Comparison of ENCODE assay signal across 8 mouse cellular contexts in genomic region chr4:95193028-95193427, GRCm38 (mm10).
DNase-seq lines count a peak whose midpoint lies in the region; ATAC-seq and TF ChIP-seq lines count a peak whose summit lies in the region.
"Had no signal": no experiment of that assay in that cellular context is flagged by ENCODE, and none has a peak within 500 bp of the region (broad histone marks: within the 10 kb centered on the region; RNA-seq: fewer than 3 reads in every experiment).

No protein-coding gene starts in this region.

- peak overlapping the region; percentile 29 for H3K4me2 ChIP-seq in liver, embryonic 13.5 days
- H3K4me2 ChIP-seq: midbrain, embryonic 12.5 days had no signal

- H3K4me1 ChIP-seq in MEL (ENCODE audit: control insufficient read depth in 1 of 2, insufficient read depth in 2 of 2, low read length in 2 of 2), result peaks cover 12 to 30% of the 10 kb centered on the region in 2 experiments
- peaks cover 77% of the 10 kb centered on the region for H3K4me1 ChIP-seq in bone marrow macrophage, adult 2 months (ENCODE audit: control insufficient read depth, insufficient read depth, low read length)
- H3K4me1 ChIP-seq in liver, embryonic 13.5 days (replicated peaks), result peaks cover 62% of the 10 kb centered on the region
- H3K4me1 ChIP-seq in spleen, adult 2 months (ENCODE audit: control insufficient read depth, insufficient read depth, insufficient read length), result peaks cover 38% of the 10 kb centered on the region
- H3K4me1 ChIP-seq: midbrain, embryonic 12.5 days had no signal

- no peak overlapping the region for H3K9ac ChIP-seq in MEL (ENCODE audit: control insufficient read depth, low read depth, low read length, poor library complexity, severe bottlenecking)
- H3K9ac ChIP-seq in liver, embryonic 13.5 days, result no peak overlapping the region
- H3K9ac ChIP-seq: midbrain, embryonic 12.5 days had no signal

- intact Hi-C loops in heart, postnatal 14 days (cut with DNase I), result no loop called here

- TF ChIP-seq RAD21 in MEL (IDR thresholded peaks at IDR 0.05; ENCODE audit: low read depth, low read length), result no peak

- WGBS in liver, embryonic 13.5 days (ENCODE audit: insufficient replicate concordance), result 8% methylated on average over 4 of the region's 4 CpGs
- 1% methylated on average over 4 of the region's 4 CpGs for WGBS in spleen, adult 2 months

- DNase-seq in MEL (ENCODE audit: low read depth, low spot score), result peak; percentile 80
- DNase-seq in heart, postnatal 14 days, result peak; percentile 61 to 73
- peak; percentile 66 for DNase-seq in liver, embryonic 13.5 days
- peak in 1 of 2 experiments; percentile 57 for DNase-seq in spleen, adult 2 months (ENCODE audit: low read depth in 1 of 2, low spot score in 2 of 2)
- no peak for DNase-seq in cerebellum, adult 9-11 months
- no peak for DNase-seq in layer of hippocampus, postnatal 10 days (ENCODE audit: low spot score in 2 of 2)

- peak; percentile 90 for ATAC-seq in liver, embryonic 13.5 days (ENCODE audit: low read depth)

- H3K27me3 ChIP-seq in MEL (ENCODE audit: control insufficient read depth in 1 of 2, insufficient read depth in 2 of 2, low read length in 2 of 2), result no peaks in the 10 kb centered on the region
- H3K27me3 ChIP-seq in liver, embryonic 13.5 days, result no peaks in the 10 kb centered on the region
- H3K27me3 ChIP-seq in spleen, adult 2 months (ENCODE audit: control insufficient read depth, insufficient read depth, low read length), result no peaks in the 10 kb centered on the region
- H3K27me3 ChIP-seq: midbrain, embryonic 12.5 days had no signal

- peak overlapping the region; percentile 25 for H3K27ac ChIP-seq in MEL (ENCODE audit: control insufficient read depth, low read depth, low read length)
- peak overlapping the region; percentile 99 for H3K27ac ChIP-seq in bone marrow macrophage, adult 2 months (ENCODE audit: insufficient read depth, low read depth, low read length)
- peak overlapping the region; percentile 65 for H3K27ac ChIP-seq in liver, embryonic 13.5 days
- H3K27ac ChIP-seq in spleen, adult 2 months (ENCODE audit: insufficient read depth, low read length), result peak overlapping the region; percentile 80
- H3K27ac ChIP-seq: midbrain, embryonic 12.5 days had no signal

- H3K79me2 ChIP-seq in MEL (ENCODE audit: control insufficient read depth, insufficient read depth, low read length, poor library complexity), result no peaks in the 10 kb centered on the region

- no peak for TF ChIP-seq CTCF in MEL (IDR thresholded peaks at IDR 0.05 in 2 of 3, conservative IDR thresholded peaks at IDR 0.05 in 1 of 3; ENCODE audit: control insufficient read depth in 1 of 3, insufficient read depth in 1 of 3, low read depth in 2 of 3, low read length in 3 of 3, poor library complexity in 1 of 3, severe bottlenecking in 1 of 3)
- TF ChIP-seq CTCF in bone marrow macrophage, adult 2 months (IDR thresholded peaks at IDR 0.05; ENCODE audit: low read depth, low read length), result no peak
- no peak for TF ChIP-seq CTCF in spleen, adult 2 months (IDR thresholded peaks at IDR 0.05; ENCODE audit: extremely low read depth, insufficient read depth, insufficient read length, insufficient replicate concordance)

- peak; percentile 53 to 68 for TF ChIP-seq EP300 in MEL (IDR thresholded peaks at IDR 0.05; ENCODE audit: low read depth in 1 of 2, low read length in 2 of 2)

- no peaks in the 10 kb centered on the region for H3K9me3 ChIP-seq in MEL (replicated peaks; ENCODE audit: insufficient read depth, low read length)
- no peaks in the 10 kb centered on the region for H3K9me3 ChIP-seq in liver, embryonic 13.5 days (replicated peaks)
- H3K9me3 ChIP-seq: midbrain, embryonic 12.5 days had no signal

- peak overlapping the region in 1 of 2 experiments; percentile 20; a peak in 1 of 4 replicates for H3K4me3 ChIP-seq in MEL (ENCODE audit: control insufficient read depth in 1 of 2, insufficient read depth in 1 of 2, low read depth in 2 of 2, low read length in 2 of 2)
- H3K4me3 ChIP-seq in bone marrow macrophage, adult 2 months (ENCODE audit: insufficient read depth, low read length), result peak overlapping the region; percentile 53
- H3K4me3 ChIP-seq in liver, embryonic 13.5 days (replicated peaks), result no peak overlapping the region
- H3K4me3 ChIP-seq in spleen, adult 2 months (ENCODE audit: extremely low read depth, insufficient read depth, insufficient read length), result no peak overlapping the region
- H3K4me3 ChIP-seq: midbrain, embryonic 12.5 days had no signal

- H3K36me3 ChIP-seq in MEL (ENCODE audit: control insufficient read depth in 1 of 2, insufficient read depth in 2 of 2, low read length in 2 of 2), result peaks cover 0 to 19% of the 10 kb centered on the region in 2 experiments; a peak in 2 of 4 replicates
- no peaks in the 10 kb centered on the region for H3K36me3 ChIP-seq in liver, embryonic 13.5 days
- H3K36me3 ChIP-seq in spleen, adult 2 months (ENCODE audit: control insufficient read depth, insufficient read depth, low read length), result no peaks in the 10 kb centered on the region
- H3K36me3 ChIP-seq: midbrain, embryonic 12.5 days had no signal

- TF ChIP-seq POLR2A in MEL (IDR thresholded peaks at IDR 0.05; ENCODE audit: control insufficient read depth in 1 of 2, insufficient read depth in 1 of 2, low read depth in 1 of 2, low read length in 2 of 2, poor library complexity in 1 of 2), result no peak
- TF ChIP-seq POLR2A in bone marrow macrophage, adult 2 months (IDR thresholded peaks at IDR 0.05; ENCODE audit: borderline replicate concordance, low read depth, low read length), result no peak
- TF ChIP-seq POLR2A in spleen, adult 2 months (IDR thresholded peaks at IDR 0.05; ENCODE audit: low read depth, low read length), result 0 out of 2 replicates have a peak, but pooled peaks have one; percentile 11

TF ChIP-seq in MEL, 35 proteins besides CTCF, POLR2A, EP300 and RAD21:
- TF ChIP-seq ETS1 (IDR thresholded peaks at IDR 0.05; ENCODE audit: low read depth, low read length) (0 out of 2 replicates have a peak, but pooled peaks have one; percentile 26), ELF1 (IDR thresholded peaks at IDR 0.05; ENCODE audit: low read depth, low read length) (peak; percentile 46; the same call in 1 of the 2 replicates), BHLHE40 (IDR thresholded peaks at IDR 0.05; ENCODE audit: borderline replicate concordance, low read depth, low read length) (peak; percentile 54; the same call in 1 of the 2 replicates), MEF2A (IDR thresholded peaks at IDR 0.05; ENCODE audit: extremely low read depth, insufficient replicate concordance, low read depth, low read length, poor library complexity, severe bottlenecking) (no peak), MAX (IDR thresholded peaks at IDR 0.05; ENCODE audit: low read length) (peak; percentile 59; the same call in 1 of the 2 replicates), MXI1 (IDR thresholded peaks at IDR 0.05; ENCODE audit: low read depth, low read length) (0 out of 2 replicates have a peak, but pooled peaks have one; percentile 20), SIN3A (IDR thresholded peaks at IDR 0.05; ENCODE audit: low read length) (peak; percentile 60), HCFC1 (IDR thresholded peaks at IDR 0.05; ENCODE audit: low read depth, low read length) (no peak), TAL1 (IDR thresholded peaks at IDR 0.05; ENCODE audit: low read length) (0 out of 2 replicates have a peak, but pooled peaks have one; percentile 10)

Comparison
In these comparisons a context has a peak if more than half of its experiments do, and no peak if none do; other contexts are left out.
1. DNase-seq: peak in MEL (single experiment), heart, postnatal 14 days (2 of 2) and liver, embryonic 13.5 days (single experiment); none in cerebellum, adult 9-11 months (single experiment) and layer of hippocampus, postnatal 10 days (0 of 2).
2. H3K27ac ChIP-seq: peak in every context shown above with its lines; median percentile 99 in bone marrow macrophage, adult 2 months; 80 in spleen, adult 2 months; 65 in liver, embryonic 13.5 days; 25 in MEL.